Mouse (Mus musculus) cerebellum, postnatal 14 days (tissue): ENCODE measurements around the gene Olfr980.
"Not testable (repeated sequence)": the region's sequence is repeated elsewhere in the genome, so short reads cannot be mapped to it uniquely, and the experiment has no call there.

Experiments
- DNase-seq, 2 experiments: peaks; one replicate each; pipeline ENCODE4 v3.0.0; 2021; ENCODE audit warnings: mixed read lengths in 2 of 2

The Olfr980 gene

GRCm38 (mm10) chr9:40009482-40009881, at the start of gene Olfr980:
TSS of gene Olfr980 (minus strand) at chr9:40009582.
- no peak for DNase-seq

GRCm38 (mm10) chr9:40050138-40050537, 40.8 kb upstream of the Olfr980 start:
- DNase-seq, result no peak

GRCm38 (mm10) chr9:40021164-40021563, 11.8 kb upstream of the Olfr980 start, which contains the start of gene Olfr981:
TSS of gene Olfr981 (plus strand) at chr9:40021464.
- no peak for DNase-seq

DNA sequence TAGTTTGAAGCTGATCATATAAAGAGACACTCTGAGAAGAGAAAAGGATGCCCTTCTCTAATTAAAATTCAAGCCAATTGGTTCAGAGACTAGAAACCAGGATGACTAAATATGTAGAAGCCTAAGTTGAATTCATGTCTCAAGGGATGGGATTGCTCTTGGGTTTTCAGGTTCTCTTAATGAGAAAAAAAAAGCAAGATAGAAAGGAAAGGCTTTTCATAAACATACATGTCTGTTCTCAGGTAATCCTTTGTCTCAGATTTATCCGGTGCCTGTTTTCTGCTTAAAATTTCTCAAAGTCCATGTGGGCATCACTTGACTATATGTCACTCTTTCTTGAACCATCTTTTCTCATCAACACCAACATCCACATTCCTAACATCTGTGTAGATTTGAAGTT, 6.0 kb downstream of the Olfr980 start, which contains the start of gene Olfr979:
Gene Olfr979 (minus strand): TSS at position 101 of the 400 bp plus-strand sequence.
- no peak for DNase-seq

DNA sequence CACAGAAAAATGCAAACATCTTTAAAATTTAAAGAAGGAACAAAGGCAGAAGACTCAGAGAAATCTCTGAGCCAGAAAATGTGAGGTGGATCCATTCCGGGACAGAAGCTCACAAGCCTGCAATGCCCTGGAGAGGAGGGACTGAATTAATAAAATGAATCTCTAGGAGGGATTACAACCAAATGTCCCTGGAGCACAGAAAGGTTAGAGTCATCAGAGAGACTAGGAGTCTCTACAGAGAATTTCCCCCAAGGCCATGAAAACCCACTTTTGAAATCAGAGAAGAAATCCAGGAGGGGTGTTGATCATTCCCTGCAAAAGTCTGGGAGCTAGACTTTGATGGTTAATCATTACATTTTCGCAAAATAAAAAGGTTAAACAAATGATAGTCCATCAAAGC, 17.6 kb downstream of the Olfr980 start, which contains the start of gene Olfr978:
Gene Olfr978 (plus strand): TSS at position 301 of the 400 bp plus-strand sequence.
- DNase-seq, result no peak

- DNase-seq, result not testable (repeated sequence)
These were observed 32.7 kb downstream of the Olfr980 start for GRCm38 (mm10) chr9:39976581-39977145.

DNA sequence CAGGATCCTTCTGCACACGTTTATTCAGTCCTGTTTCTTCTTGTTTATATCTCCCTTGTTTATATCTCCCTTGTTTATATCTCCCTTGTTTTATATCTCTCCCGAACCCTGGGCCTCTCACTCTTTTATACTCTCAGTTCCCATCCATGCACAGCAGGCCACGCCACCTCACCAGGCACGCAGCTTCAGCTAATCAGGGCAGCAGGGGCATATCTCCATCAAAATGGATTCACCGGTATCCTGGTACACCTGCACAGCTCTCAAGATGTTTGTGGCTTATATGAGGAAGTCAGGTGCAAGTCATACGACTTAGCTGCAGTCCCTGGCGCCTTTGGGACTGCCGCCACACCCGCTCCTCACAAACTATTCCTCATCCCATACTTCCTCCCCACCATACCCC, 48.3 kb downstream of the Olfr980 start, which contains the start of gene Olfr976:
Gene Olfr976 (minus strand): TSS at position 101 of the 400 bp plus-strand sequence.
- DNase-seq, result not testable (repeated sequence)
